Mouse (Mus musculus): Measurements from ENCODE around the gene Zfp385a.
A peak's percentile ranks its signal among the peaks of the same experiment; 100 is the strongest.

Gene Zfp385a

DNA sequence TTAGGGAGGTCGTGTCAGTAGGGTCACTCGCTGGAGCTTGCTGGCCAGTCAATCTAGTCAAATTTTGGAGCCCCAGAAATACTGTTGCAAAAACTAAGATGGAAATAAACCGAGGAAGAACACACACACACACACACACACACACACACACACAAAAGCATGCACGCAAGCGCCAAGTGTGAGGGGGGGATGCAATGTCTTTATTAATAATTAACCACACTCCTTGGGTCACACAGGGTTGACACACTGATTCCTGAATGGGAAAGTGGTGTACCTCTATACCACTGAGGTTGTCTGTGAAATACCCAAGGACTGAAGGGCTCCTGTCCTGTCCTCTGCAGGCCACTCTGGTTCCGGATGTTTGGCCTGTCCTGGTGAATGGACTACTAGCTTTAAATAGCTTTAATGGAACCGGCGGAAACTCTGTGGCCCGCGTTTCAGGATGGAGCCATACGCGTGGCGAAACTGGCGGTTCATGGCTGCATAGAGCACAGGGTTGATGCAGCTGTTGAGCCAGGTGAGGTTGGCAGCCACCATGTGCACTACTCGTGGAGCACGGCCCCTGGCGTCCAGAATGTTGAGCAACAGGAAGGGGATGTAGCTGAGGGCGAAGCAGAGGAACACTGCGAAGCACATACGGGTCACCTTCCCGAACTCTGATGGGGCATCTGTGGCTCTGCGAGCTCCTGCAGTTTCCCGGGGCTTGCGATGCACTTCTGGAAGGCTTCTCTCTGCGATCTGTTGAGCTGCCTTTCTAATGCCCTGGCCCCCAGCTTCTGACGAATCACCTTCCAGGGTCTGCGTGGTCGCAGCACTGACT is 31.6 kb downstream of the Zfp385a start:
- DNase-seq (ENCODE audit: low read depth, low spot score), result no peak

- DNase-seq (ENCODE audit: low read depth, low spot score), result peak; percentile 97
Measured at GRCm38 (mm10) chr15:103307125-103307524, 32.8 kb downstream of the Zfp385a start.

GRCm38 (mm10) chr15:103305792-103306645 is 33.9 kb downstream of the Zfp385a start:
- DNase-seq (ENCODE audit: low read depth, low spot score), result peak; percentile 50

- DNase-seq (ENCODE audit: low read depth, low spot score), result peak; percentile 100
Measured at GRCm38 (mm10) chr15:103305070-103305678, 34.7 kb downstream of the Zfp385a start.

GRCm38 (mm10) chr15:103304616-103304969 is 35.3 kb downstream of the Zfp385a start:
- no peak for DNase-seq (ENCODE audit: low read depth, low spot score)

DNA sequence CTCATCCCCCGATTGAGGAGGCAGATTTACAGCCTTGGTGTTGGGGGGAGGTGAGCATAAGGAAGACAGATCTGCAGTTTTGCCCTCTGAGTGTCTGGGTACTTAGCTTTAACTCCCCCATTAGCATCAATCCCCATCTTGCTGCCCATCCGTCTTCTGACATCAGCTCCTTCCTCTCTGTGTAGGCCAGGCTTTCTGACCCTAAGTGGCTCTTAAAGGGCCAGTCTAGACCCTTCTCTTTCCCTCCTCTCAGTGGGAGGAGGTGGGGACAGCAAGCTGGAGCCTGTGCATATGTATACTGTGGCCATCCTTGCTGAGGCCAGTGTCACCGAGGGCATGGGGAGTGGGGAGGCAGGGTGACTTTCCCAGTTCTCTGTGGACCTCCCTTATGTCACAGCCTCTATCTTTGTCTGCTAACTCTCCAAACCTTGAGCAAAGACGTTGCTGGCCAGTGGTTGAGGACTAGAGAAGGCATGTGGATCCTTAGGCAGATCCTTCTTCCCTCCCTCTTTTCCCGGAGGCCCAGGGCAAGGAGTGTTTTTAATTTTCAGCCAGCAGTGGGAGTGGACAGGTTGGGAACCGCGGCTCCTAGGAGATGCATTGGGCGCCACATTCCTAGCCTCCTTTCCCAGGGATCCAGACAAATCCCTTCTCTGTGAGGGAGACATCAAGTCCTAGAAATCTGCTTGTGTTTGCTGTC is 35.8 kb downstream of the Zfp385a start:
- peak; percentile 48 for DNase-seq (ENCODE audit: low read depth, low spot score)

DNA sequence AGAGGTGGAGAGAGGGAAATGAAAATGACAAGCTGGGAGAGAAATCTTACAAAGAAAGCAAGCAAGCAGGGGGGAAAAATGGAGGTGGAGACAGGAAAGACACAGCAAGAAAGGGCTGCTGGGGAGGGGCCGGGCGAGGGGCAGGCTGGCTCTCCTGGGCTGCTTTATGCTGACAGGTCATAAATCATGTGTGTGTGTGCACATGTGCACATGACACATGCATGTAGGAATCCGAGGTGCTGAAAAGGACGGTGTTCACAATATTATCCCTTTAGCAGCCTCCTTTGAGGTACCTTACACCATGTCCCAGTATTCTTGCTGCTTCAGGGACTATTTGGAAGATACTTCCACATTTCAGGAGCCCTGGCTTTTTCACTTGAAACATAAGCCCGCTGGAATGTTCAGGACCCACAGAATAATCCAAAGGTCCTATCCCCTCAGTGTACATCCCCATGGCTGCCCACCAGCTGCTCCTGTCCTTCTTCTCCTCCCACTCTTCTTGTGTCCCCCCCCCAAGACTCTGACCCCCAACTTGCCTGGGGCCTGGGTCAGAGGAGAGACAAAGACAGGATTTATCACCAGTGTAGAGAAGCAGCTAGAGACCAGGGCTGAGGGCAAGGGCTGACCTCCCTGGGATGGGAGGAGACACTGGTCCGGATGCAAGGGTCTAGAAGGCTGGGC is 37.4 kb downstream of the Zfp385a start:
- DNase-seq (ENCODE audit: low read depth, low spot score), result no peak

DNA sequence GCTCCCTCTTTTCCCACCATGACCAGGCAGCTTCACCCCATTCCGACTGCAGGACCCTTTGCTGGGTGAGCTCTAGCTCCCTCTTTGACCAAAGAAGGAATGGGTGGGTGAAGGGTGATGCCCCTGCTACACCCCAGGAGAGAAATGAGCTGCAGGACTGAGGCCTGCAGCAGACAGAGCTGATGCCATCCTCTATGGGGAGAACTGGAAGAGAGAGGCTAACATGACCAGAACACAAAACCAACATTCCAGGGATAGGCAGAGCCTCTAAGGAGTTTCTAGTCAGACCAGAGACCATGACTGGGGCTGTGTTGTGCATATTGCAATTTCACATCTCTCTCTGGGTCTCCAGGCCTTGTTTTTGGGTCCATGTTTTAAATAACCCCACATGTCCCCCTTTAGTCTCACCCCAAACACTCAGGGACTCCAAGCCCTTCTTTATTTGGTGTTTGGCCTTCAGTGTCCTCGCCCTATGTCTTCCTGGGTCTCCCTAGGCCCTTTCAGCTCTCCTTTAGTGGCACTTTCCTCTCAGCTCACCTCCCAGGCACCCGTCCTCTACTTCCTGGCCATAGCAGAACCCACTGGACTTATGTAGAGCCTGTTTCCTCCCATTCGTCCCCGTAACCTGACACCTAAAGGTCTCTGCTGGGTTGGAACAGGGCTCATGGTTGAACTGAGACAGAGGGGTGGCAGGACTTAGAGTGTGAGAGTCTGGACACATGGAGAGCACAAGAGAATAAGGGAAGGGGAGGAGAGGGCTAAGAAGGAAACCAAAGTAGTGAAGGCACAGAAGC is 38.1 kb downstream of the Zfp385a start:
- DNase-seq (ENCODE audit: low read depth, low spot score), result no peak

DNA sequence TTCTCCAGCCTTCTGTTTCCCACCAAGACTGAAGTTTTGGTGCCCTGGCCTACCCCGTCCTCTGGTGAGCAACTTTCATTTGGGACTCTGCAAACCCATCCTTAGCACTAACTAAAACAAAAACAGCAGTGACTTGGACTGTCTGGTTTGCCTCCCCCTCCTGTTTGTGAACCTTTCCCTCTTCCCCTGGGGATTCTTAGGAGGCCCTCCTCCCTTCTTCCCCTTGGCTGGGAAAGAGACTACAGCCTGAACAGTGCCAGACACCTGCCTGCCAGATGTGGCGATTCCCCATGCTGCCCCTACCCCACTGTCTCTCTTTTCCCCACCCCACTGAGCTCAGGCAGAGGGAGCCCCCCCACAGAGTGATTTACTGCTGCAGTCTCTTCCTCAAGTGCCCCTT is 38.8 kb downstream of the Zfp385a start:
- no peak for DNase-seq (ENCODE audit: low read depth, low spot score)

GRCm38 (mm10) chr15:103300560-103300959 is 39.3 kb downstream of the Zfp385a start:
- no peak for DNase-seq (ENCODE audit: low read depth, low spot score)

DNA sequence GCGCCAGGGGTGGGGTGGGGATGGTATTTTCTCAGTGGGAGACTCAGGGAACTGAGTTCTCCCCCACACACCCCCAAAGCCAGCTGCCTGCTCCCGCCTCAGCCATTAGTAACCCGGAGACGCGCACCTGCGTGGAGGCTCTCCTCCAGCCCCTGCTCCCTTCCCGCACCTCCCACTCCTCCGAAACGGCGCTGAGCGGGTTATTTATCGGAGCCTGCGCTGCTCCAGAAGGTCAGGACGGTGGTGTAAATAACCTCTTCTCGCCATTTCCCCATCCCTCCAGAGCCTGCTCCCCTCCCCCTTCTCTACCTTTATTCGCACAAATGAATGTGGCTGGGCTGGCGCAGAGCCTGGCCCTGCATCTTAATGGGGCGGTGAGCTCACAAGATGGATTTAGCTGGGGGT is 39.8 kb downstream of the Zfp385a start:
- DNase-seq (ENCODE audit: low read depth, low spot score), result peak; percentile 80

DNA sequence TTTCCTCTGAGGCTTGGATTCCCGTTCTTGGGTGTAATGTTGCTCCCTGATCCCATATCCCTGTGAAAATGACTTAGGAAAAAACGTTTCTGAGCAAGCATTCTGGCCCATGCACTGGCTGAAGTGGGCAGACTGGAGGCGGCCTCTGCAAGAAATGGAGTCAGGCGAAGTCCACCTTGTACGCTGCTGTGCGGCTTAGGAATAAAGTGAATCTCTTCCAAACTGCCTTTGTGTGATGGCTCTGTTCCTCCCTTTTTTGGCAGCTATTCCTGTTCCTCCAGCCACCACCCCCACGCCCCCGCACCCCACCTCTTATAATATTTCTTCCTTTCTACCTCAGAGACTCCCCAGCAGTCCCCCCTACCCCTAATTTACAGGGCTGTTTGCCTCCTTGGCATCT is 40.2 kb downstream of the Zfp385a start:
- peak; percentile 55 for DNase-seq (ENCODE audit: low read depth, low spot score)

GRCm38 (mm10) chr15:103298861-103299616 is 40.9 kb downstream of the Zfp385a start:
- DNase-seq (ENCODE audit: low read depth, low spot score), result no peak

DNA sequence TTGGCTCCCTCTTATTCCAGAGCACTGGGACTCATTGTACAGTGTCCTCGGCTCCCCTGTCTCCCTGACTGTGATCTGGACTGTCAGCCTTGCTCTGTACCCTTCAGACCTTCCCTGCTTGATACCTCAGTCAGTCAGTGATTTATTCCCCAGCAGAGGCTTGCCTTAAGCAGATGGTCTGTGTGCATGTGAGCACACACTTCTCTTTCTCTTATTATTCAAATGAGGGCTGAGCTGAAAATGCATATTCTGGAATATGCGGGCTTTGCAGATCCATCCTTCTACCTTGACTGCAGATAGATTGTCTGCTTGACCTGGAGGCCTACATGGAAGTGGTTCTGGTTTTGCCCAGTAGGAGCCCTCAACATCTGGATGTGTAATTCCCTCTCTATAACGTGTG is 41.9 kb downstream of the Zfp385a start:
- DNase-seq (ENCODE audit: low read depth, low spot score), result no peak

DNA sequence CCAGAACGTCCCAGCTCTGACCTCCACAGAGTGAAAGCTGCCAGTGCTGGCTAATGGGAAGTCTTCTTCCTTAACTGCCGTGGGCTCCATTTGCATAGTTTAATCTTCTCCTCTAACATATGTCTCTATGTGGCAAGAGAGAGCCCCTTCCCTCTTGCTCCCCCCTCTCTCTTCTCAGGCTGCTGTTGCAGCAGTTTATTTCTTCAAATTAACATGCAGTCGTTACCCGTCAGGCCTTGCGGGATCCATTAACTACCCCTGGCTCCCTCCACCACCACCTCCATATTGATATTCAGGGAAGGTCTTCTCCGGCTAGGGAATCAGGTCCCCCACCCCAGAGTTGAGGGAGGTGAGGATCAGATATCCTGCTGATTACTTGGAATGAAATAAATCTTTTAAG is 42.6 kb downstream of the Zfp385a start:
- no peak for DNase-seq (ENCODE audit: low read depth, low spot score)

DNA sequence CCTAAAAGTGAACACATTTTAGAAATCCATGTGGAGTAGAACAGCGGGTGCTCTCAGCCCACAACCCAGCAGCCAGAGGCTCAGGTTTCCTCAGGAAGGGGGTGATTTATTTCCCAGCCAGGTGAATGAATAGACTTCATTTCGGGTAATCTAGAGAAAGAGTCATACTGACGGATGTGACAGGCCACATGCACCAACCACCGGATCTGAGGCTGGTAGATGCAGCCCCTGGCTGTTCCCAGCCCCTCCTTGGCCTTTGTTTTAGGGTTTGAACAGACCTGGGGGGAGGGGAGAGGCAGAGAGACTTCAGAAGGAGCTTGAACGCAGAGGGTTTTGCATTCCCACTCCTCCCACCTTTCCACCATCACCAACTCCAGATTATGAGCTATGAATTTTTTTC is 44.0 kb downstream of the Zfp385a start:
- DNase-seq (ENCODE audit: low read depth, low spot score), result no peak

DNA sequence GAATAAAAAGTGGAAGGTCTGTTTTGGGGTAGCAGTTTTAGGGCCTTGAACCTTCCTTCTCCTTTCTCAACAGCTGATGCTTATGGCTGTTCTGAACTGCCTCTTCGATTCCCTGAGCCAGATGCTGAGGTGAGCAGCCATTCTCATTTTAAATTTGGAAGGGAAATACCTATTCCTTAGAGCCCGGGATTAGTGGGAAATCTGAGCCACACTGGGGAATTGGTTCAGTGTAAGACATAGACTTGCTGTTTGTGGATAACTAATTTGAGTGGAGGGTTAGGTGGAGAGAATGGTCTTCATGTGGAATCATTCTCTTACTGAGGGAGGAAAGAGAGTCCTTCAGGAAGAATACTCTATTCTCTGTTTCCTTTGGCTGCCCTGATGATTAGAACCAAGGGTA is 45.2 kb downstream of the Zfp385a start:
- no peak for DNase-seq (ENCODE audit: low read depth, low spot score)

- no peak for DNase-seq (ENCODE audit: low read depth, low spot score)
Measured at GRCm38 (mm10) chr15:103293375-103293774, 46.5 kb downstream of the Zfp385a start.

GRCm38 (mm10) chr15:103292673-103293345 is 47.1 kb downstream of the Zfp385a start:
- DNase-seq (ENCODE audit: low read depth, low spot score), result peak; percentile 47

Data from brain, adult 2 months (tissue).